Mouse (Mus musculus): Measurements from ENCODE around the gene Abcb10. TPM values are rescaled to one million over a fixed set of nuclear protein-coding genes. Genes with fewer than 3 reads are reported as not detected.
A peak's percentile ranks its signal among the peaks of the same experiment; 100 is the strongest.
"Not testable (repeated sequence)": the region's sequence is repeated elsewhere in the genome, so short reads cannot be mapped to it uniquely, and the experiment has no call there.

Abcb10 gene
- 15.8 and 16.7 TPM in 2 replicates for polyA plus RNA-seq (2014; fragmentation: Nextera tagmentation; extraction: Ambion mirVana)

GRCm38 (mm10) chr8:123982826-123983400, at the start of gene Abcb10:
Gene Abcb10 (minus strand): TSS chr8:123983122.
- Histone ChIP-seq H3K36me3 (ENCODE audit: control insufficient read depth, insufficient read depth, low read length) (no peaks in the 10 kb centered on the region), H3K27ac (replicated peaks; ENCODE audit: low read depth, low read length) (peak within 1 kb of the TSS; percentile 76), H3K27me3 (replicated peaks; ENCODE audit: control insufficient read depth, insufficient read depth, low read length) (no peaks in the 10 kb centered on the region), H3K4me1 (ENCODE audit: control insufficient read depth, insufficient read depth, low read length) (peaks cover 4% of the 10 kb centered on the region; the same call in 1 of the 2 replicates), H3K4me2 (ENCODE audit: low read depth, low read length) (peak within 1 kb of the TSS; percentile 86), H3K4me3 (ENCODE audit: low read depth, low read length) (peak within 1 kb of the TSS; percentile 69), H3K9ac (ENCODE audit: low read depth, low read length) (peak within 1 kb of the TSS; percentile 75), H3K9me3 (ENCODE audit: control insufficient read depth, low read length) (no peaks in the 10 kb centered on the region)
- WGBS = 1% methylated on average over 11 of the region's 56 CpGs
- ATAC-seq (ENCODE audit: low read depth) (peak; percentile 97), DNase-seq (ENCODE audit: low spot score) (peak; percentile 92)

- H3K36me3 ChIP-seq (ENCODE audit: control insufficient read depth, insufficient read depth, low read length) = peaks cover 80% of the 10 kb centered on the region
- H3K4me1 ChIP-seq (ENCODE audit: control insufficient read depth, insufficient read depth, low read length) = no peaks in the 10 kb centered on the region
- WGBS = 92% methylated on average over 6 of the region's 6 CpGs
- no peak overlapping the region for H3K4me2 ChIP-seq (ENCODE audit: low read depth, low read length)
- DNase-seq (ENCODE audit: low spot score) = no peak
- ATAC-seq (ENCODE audit: low read depth) = no peak
- no peak overlapping the region for H3K4me3 ChIP-seq (ENCODE audit: low read depth, low read length)
- no peak overlapping the region for H3K27ac ChIP-seq (replicated peaks; ENCODE audit: low read depth, low read length)
- no peak overlapping the region for H3K9ac ChIP-seq (ENCODE audit: low read depth, low read length)
- no peaks in the 10 kb centered on the region for H3K9me3 ChIP-seq (ENCODE audit: control insufficient read depth, low read length)
- H3K27me3 ChIP-seq (replicated peaks; ENCODE audit: control insufficient read depth, insufficient read depth, low read length) = no peaks in the 10 kb centered on the region
Measured at GRCm38 (mm10) chr8:124027831-124028230, 44.9 kb upstream of the Abcb10 start.

GRCm38 (mm10) chr8:124026265-124026664, 43.3 kb upstream of the Abcb10 start:
- H3K4me3 ChIP-seq (ENCODE audit: low read depth, low read length); H3K9ac ChIP-seq (ENCODE audit: low read depth, low read length); H3K27ac ChIP-seq (replicated peaks; ENCODE audit: low read depth, low read length); H3K4me1 ChIP-seq (ENCODE audit: control insufficient read depth, insufficient read depth, low read length); H3K27me3 ChIP-seq (replicated peaks; ENCODE audit: control insufficient read depth, insufficient read depth, low read length); H3K4me2 ChIP-seq (ENCODE audit: low read depth, low read length); ATAC-seq (ENCODE audit: low read depth); H3K9me3 ChIP-seq (ENCODE audit: control insufficient read depth, low read length); DNase-seq (ENCODE audit: low spot score): not testable (repeated sequence)
- peaks cover 69% of the 10 kb centered on the region for H3K36me3 ChIP-seq (ENCODE audit: control insufficient read depth, insufficient read depth, low read length)
- WGBS = 79% methylated on average over 2 of the region's 2 CpGs

GRCm38 (mm10) chr8:124021237-124022227, 38.6 kb upstream of the Abcb10 start, which contains the start of the genes Taf5l and Urb2:
Gene Taf5l (minus strand): TSS chr8:124021397.
Gene Urb2 (plus strand): TSS chr8:124021508.
- peak; percentile 94 for ATAC-seq (ENCODE audit: low read depth)
- Histone ChIP-seq H3K27ac (replicated peaks; ENCODE audit: low read depth, low read length) (peak within 1 kb of the TSS; percentile 87), H3K36me3 (ENCODE audit: control insufficient read depth, insufficient read depth, low read length) (peaks cover 25% of the 10 kb centered on the region), H3K4me2 (ENCODE audit: low read depth, low read length) (peak within 1 kb of the TSS; percentile 83), H3K9ac (ENCODE audit: low read depth, low read length) (peak within 1 kb of the TSS; percentile 88), H3K9me3 (ENCODE audit: control insufficient read depth, low read length) (no peaks in the 10 kb centered on the region), H3K4me3 (ENCODE audit: low read depth, low read length) (peak within 1 kb of the TSS; percentile 83), H3K4me1 (ENCODE audit: control insufficient read depth, insufficient read depth, low read length) (peaks cover 20% of the 10 kb centered on the region), H3K27me3 (replicated peaks; ENCODE audit: control insufficient read depth, insufficient read depth, low read length) (no peaks in the 10 kb centered on the region)
- peak; percentile 95 for DNase-seq (ENCODE audit: low spot score)
- under 1% methylated on average over 24 of the region's 74 CpGs for WGBS

GRCm38 (mm10) chr8:124020439-124021236, 37.7 kb upstream of the Abcb10 start:
- Histone ChIP-seq H3K36me3 (ENCODE audit: control insufficient read depth, insufficient read depth, low read length) (peaks cover 19% of the 10 kb centered on the region), H3K4me1 (ENCODE audit: control insufficient read depth, insufficient read depth, low read length) (peaks cover 20% of the 10 kb centered on the region), H3K27me3 (replicated peaks; ENCODE audit: control insufficient read depth, insufficient read depth, low read length) (no peaks in the 10 kb centered on the region), H3K9me3 (ENCODE audit: control insufficient read depth, low read length) (no peaks in the 10 kb centered on the region), H3K9ac (ENCODE audit: low read depth, low read length) (peak overlapping the region; percentile 88), H3K27ac (replicated peaks; ENCODE audit: low read depth, low read length) (peak overlapping the region; percentile 87), H3K4me3 (ENCODE audit: low read depth, low read length) (peak overlapping the region; percentile 83), H3K4me2 (ENCODE audit: low read depth, low read length) (peak overlapping the region; percentile 83)
- ATAC-seq (ENCODE audit: low read depth) (peak; percentile 87), DNase-seq (ENCODE audit: low spot score) (peak; percentile 84)
- under 1% methylated on average over 16 of the region's 87 CpGs for WGBS

- DNase-seq (ENCODE audit: low spot score) (peak; percentile 13), ATAC-seq (ENCODE audit: low read depth) (no peak)
- H3K27ac ChIP-seq (replicated peaks; ENCODE audit: low read depth, low read length) = no peak overlapping the region
- H3K4me2 ChIP-seq (ENCODE audit: low read depth, low read length) = peak overlapping the region; percentile 83
- WGBS = 29% methylated on average over 13 of the region's 13 CpGs
- peak overlapping the region; percentile 43 for H3K9ac ChIP-seq (ENCODE audit: low read depth, low read length)
- H3K36me3 ChIP-seq (ENCODE audit: control insufficient read depth, insufficient read depth, low read length) = peaks cover 11% of the 10 kb centered on the region; the same call in 1 of the 2 replicates
- H3K9me3 ChIP-seq (ENCODE audit: control insufficient read depth, low read length) = no peaks in the 10 kb centered on the region
- H3K4me1 ChIP-seq (ENCODE audit: control insufficient read depth, insufficient read depth, low read length) = peaks cover 20% of the 10 kb centered on the region
- no peaks in the 10 kb centered on the region for H3K27me3 ChIP-seq (replicated peaks; ENCODE audit: control insufficient read depth, insufficient read depth, low read length)
- peak overlapping the region; percentile 83 for H3K4me3 ChIP-seq (ENCODE audit: low read depth, low read length)
Measured at GRCm38 (mm10) chr8:124019782-124020181, 36.9 kb upstream of the Abcb10 start.

GRCm38 (mm10) chr8:124014751-124015150, 31.8 kb upstream of the Abcb10 start:
- 77% methylated on average over 3 of the region's 3 CpGs for WGBS
- H3K4me2 ChIP-seq (ENCODE audit: low read depth, low read length) = no peak overlapping the region
- no peaks in the 10 kb centered on the region for H3K27me3 ChIP-seq (replicated peaks; ENCODE audit: control insufficient read depth, insufficient read depth, low read length)
- H3K9me3 ChIP-seq (ENCODE audit: control insufficient read depth, low read length) = no peaks in the 10 kb centered on the region
- DNase-seq (ENCODE audit: low spot score) (no peak), ATAC-seq (ENCODE audit: low read depth) (no peak)
- H3K4me1 ChIP-seq (ENCODE audit: control insufficient read depth, insufficient read depth, low read length) = peaks cover 15% of the 10 kb centered on the region
- H3K36me3 ChIP-seq (ENCODE audit: control insufficient read depth, insufficient read depth, low read length) = no peaks in the 10 kb centered on the region
- no peak overlapping the region for H3K9ac ChIP-seq (ENCODE audit: low read depth, low read length)
- no peak overlapping the region for H3K4me3 ChIP-seq (ENCODE audit: low read depth, low read length)
- H3K27ac ChIP-seq (replicated peaks; ENCODE audit: low read depth, low read length) = no peak overlapping the region

- DNase-seq (ENCODE audit: low spot score); H3K27me3 ChIP-seq (replicated peaks; ENCODE audit: control insufficient read depth, insufficient read depth, low read length); H3K36me3 ChIP-seq (ENCODE audit: control insufficient read depth, insufficient read depth, low read length); ATAC-seq (ENCODE audit: low read depth); H3K4me3 ChIP-seq (ENCODE audit: low read depth, low read length); H3K9me3 ChIP-seq (ENCODE audit: control insufficient read depth, low read length); H3K9ac ChIP-seq (ENCODE audit: low read depth, low read length); H3K4me2 ChIP-seq (ENCODE audit: low read depth, low read length); H3K27ac ChIP-seq (replicated peaks; ENCODE audit: low read depth, low read length): not testable (repeated sequence)
- H3K4me1 ChIP-seq (ENCODE audit: control insufficient read depth, insufficient read depth, low read length) = peaks cover 10% of the 10 kb centered on the region
- WGBS = 90% methylated on average over 7 of the region's 7 CpGs
Measured at GRCm38 (mm10) chr8:124014299-124014698, 31.4 kb upstream of the Abcb10 start.

All from embryonic facial prominence, embryonic 14.5 days (tissue).